Mouse (Mus musculus) CD4-positive, CD25-positive, alpha-beta regulatory T cell, adult 4 months (primary cell): Measurements from ENCODE around the gene Ttc16. TPM values are rescaled to one million over a fixed set of nuclear protein-coding genes. Genes with fewer than 3 reads are reported as not detected.
A peak's percentile ranks its signal among the peaks of the same experiment; 100 is the strongest.

ENCODE experiments used
- ATAC-seq: one replicate; pipeline ENCODE4 v1.8.0; 2017
- polyA plus RNA-seq, 2 experiments: library from polyadenylated mRNA; unstranded; fragments of 100-300 nt; shearing (Covaris generic); gene quantifications; one replicate each; pipeline ENCODE4 v1.2.1; 2017

Ttc16 gene
- polyA plus RNA-seq, 2 experiments from 2014 or later = 1.4 to 1.6 TPM

GRCm38 (mm10) chr2:32714117-32714986, 61.1 kb downstream of the Ttc16 start:
- peak; percentile 44 for ATAC-seq

GRCm38 (mm10) chr2:32712934-32713817, 62.3 kb downstream of the Ttc16 start, which contains the start of gene Cdk9:
Gene Cdk9 (minus strand): TSS chr2:32713076.
- ATAC-seq = peak; percentile 67

GRCm38 (mm10) chr2:32712586-32712933, 62.9 kb downstream of the Ttc16 start:
- ATAC-seq = peak; percentile 64

DNA sequence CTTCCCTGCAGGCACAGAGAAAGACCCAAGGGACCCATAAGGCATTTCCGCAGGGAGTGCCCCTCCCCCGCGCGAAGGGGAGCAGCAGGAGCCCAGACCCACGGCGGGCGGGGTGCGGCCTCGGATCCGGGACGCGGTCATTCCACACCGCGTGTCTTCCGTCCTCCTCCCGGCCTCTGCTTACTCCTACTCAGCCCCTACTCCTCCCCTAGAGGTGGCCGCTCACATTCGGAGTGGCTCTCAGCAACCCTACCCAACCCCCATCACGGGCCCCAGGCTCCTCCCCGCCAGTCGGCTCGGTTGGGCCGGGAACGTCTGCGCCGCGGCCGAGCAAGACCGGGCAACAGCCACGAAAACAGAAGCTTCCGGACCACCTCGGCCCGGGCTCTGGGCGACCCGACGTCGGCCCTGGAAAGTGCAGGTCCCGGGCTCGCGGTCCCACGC, 63.3 kb downstream of the Ttc16 start:
- ATAC-seq = no peak

- ATAC-seq = no peak
Observed at GRCm38 (mm10) chr2:32711301-32712056, 64.0 kb downstream of the Ttc16 start.

DNA sequence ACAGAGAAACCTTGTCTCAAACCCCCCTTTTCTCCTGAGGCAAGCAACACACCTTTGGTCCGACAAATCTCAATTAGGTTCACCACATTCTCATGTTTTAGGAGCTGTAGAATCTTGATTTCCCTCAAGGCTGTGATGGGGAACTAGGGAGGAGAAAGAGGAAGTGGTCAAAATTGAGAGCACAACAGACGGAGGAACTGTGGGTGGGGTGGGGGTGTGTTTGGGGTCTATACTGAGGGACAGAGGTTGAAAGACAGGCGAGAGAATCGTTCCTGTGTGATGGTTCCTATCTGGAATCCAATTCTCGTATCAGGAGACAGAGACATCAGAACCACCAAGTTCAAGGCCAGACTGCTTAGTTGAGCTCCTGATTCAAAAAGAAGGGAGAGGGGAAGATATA, 65.0 kb downstream of the Ttc16 start:
- no peak for ATAC-seq

DNA sequence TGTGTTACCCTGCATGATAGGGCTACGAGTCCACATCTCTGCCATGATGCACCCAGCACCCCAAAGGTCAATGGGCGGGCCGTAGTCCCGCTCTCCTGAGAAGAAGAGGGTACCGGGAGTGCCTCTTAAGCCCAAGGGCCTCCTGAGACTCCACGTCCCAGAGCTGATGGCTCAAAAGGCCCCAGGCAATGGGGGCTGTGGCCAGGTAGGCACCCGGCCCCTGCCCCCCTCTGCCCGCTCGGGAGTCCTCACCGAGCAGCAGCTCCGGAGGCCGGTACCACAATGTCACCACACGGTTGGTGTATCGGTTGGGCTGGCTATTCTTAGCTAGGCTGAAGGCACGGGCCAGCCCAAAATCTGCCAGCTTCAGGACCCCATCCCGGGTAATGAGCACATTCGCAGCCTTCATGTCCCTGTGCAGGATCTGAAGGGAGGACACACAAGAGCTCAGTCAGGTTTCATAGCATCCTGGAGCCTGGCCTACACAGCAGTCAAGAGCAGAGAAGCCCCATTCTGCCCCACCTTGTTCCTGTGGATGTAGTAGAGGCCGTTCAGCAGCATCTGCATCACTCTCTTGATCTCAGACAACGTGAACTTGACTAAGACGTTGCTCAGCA, 65.8 kb downstream of the Ttc16 start:
- no peak for ATAC-seq

DNA sequence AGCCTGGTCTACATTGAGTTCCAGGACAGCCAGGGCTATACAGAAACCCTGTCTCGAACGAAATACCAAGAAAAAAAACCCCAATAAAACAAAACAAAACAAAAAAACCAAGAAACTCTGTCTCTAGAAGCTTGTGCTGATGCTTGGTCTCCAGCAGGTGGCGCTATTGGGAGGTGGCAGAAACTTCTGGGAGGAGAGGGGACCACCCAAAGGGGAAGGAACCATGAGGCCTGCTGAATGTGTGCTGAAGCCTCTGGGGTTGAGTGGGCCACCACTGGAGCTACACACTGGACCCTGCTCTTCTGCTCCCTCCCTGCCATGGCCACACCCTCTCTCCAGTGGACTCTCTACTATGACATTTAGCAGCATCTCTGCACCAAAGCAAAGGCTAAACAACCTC, 66.8 kb downstream of the Ttc16 start:
- no peak for ATAC-seq

Other genes with a start within 250 kb of the Ttc16 start
- 10 to 100 TPM; 50.6 to 55.5 TPM for gene Fam102a, start 240.3 kb downstream of the Ttc16 start, polyA plus RNA-seq
- 100 to 1,000 TPM; 131 to 166 TPM for gene Dpm2, start 204.8 kb downstream of the Ttc16 start, polyA plus RNA-seq
- not detected for gene Pip5kl1, start 200.8 kb downstream of the Ttc16 start, polyA plus RNA-seq
- gene 9430097D07Rik, start 199.9 kb downstream of the Ttc16 start, polyA plus RNA-seq = not detected
- gene St6galnac4, start 188.5 kb downstream of the Ttc16 start, polyA plus RNA-seq = 10 to 100 TPM; 25.2 to 38.6 TPM
- 1 to 10 TPM; 3.1 to 4.7 TPM for gene St6galnac6, start 175.9 kb downstream of the Ttc16 start, polyA plus RNA-seq
- not detected for gene Ak1, start 153.9 kb downstream of the Ttc16 start, polyA plus RNA-seq
- not detected for gene Eng, start 129.0 kb downstream of the Ttc16 start, polyA plus RNA-seq
- gene Fpgs, start 71.5 kb downstream of the Ttc16 start, polyA plus RNA-seq = 10 to 100 TPM in 1 of 2 experiments, 1 to 10 TPM in 1; 9.4 to 12.5 TPM
- 10 to 100 TPM; 16.3 to 22.9 TPM for gene Cdk9, start 62.6 kb downstream of the Ttc16 start, polyA plus RNA-seq
- 10 to 100 TPM; 54.0 to 90.6 TPM for gene Sh2d3c, start 54.6 kb downstream of the Ttc16 start, polyA plus RNA-seq
- under 1 TPM in 1 of 2 experiments, not detected in 1; 0.58 TPM for gene 6330409D20Rik, start 34.6 kb downstream of the Ttc16 start, polyA plus RNA-seq
- 10 to 100 TPM; 64.5 to 84.5 TPM for gene Tor2a, start 18.4 kb downstream of the Ttc16 start, polyA plus RNA-seq
- gene Ptrh1, start 153 bp upstream of the Ttc16 start, polyA plus RNA-seq = 1 to 10 TPM; 2.9 to 3.8 TPM
- 1 to 10 TPM; 1.5 to 2.4 TPM for gene Cfap157, start 8.8 kb upstream of the Ttc16 start, polyA plus RNA-seq
- 1 to 10 TPM; 4.2 to 4.7 TPM for gene Stxbp1, start 71.6 kb upstream of the Ttc16 start, polyA plus RNA-seq
- gene Fam129b, start 100.5 kb upstream of the Ttc16 start, polyA plus RNA-seq = 1 to 10 TPM in 1 of 2 experiments, under 1 TPM in 1; 0.97 to 1.0 TPM
- 100 to 1,000 TPM in 1 of 2 experiments, 10 to 100 TPM in 1; 43.5 to 613 TPM for gene Rpl12, start 185.9 kb upstream of the Ttc16 start, polyA plus RNA-seq
- 10 to 100 TPM in 1 of 2 experiments, 1 to 10 TPM in 1; 5.5 to 11.1 TPM for gene Lrsam1, start 186.0 kb upstream of the Ttc16 start, polyA plus RNA-seq
- gene Slc2a8, start 206.4 kb upstream of the Ttc16 start, polyA plus RNA-seq = 1 to 10 TPM; 1.7 to 3.3 TPM